Mouse (Mus musculus) effector memory CD4-positive, alpha-beta T cell, adult 7 months (primary cell): ENCODE results near the gene Erg28. TPM values are rescaled to one million over a fixed set of nuclear protein-coding genes. Genes with fewer than 3 reads are reported as not detected.

Experiments
- polyA plus RNA-seq: library from polyadenylated mRNA; unstranded; fragments of 100-300 nt; shearing (Covaris generic); gene quantifications from one replicate; pipeline ENCODE4 v1.2.1, GENCODE M21; 2017

The Erg28 gene
- 66.0 TPM for polyA plus RNA-seq

GRCm38 (mm10) chr12:85824438-85825264 is at the start of gene Erg28, which contains the start of gene Ttll5:
Gene Erg28 (minus strand): TSS chr12:85824550.
Gene Ttll5 (plus strand): TSS chr12:85824659.

Other genes starting within 250 kb of the Erg28 start
- gene Jdp2, start 225.5 kb downstream of the Erg28 start, polyA plus RNA-seq: 8.3 TPM
- 774 TPM for gene Batf, start 137.9 kb downstream of the Erg28 start, polyA plus RNA-seq
- gene Flvcr2, start 78.0 kb downstream of the Erg28 start, polyA plus RNA-seq: not detected
- 17.7 TPM for gene Ttll5, start 109 bp upstream of the Erg28 start, polyA plus RNA-seq